Mouse (Mus musculus): ENCODE measurements around the gene Camk2d.

Gene Camk2d

DNA sequence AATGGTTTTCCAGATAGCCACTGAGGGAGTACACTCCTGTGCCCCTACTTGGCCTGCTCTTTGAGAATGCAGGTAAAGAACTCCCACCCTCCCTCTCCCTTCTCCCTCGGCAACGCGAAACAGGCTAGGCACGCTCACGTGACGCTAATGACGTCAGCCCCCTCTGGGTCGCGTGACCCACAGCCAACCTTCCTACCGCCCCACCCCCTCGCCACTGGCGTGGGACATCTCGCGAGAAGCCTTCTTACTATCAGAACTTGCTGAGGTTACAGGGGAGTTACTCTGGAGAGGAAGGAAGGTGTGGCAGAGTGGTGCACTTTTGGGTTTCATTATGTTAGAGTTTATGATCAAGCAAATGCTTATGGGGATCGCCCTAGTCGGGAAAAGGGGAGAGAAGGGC lies at the start of gene Camk2d:
TSS of gene Camk2d (plus strand) at position 217 of the 400 bp plus-strand sequence.
- peak; percentile 100 for DNase-seq (ENCODE audit: low read depth, low spot score)

DNA sequence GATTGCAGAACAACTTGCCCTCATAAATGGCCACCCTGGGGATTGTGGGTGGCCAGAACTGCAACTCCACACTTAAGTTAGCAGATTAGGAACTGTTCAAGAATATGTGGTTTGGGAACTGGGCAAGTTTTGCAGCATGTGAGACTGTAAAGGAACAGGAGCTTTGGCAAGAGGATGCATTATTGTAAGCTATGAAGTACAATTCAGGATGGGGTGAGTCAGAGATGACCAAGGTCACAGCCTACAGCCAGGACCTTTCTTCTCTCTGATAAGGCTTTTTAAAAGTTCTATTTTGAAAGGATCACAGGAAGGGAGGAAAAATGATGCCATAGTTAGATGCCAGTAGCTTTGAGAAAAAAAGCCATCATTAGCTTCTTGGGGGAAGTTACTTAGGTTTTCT lies 48.2 kb upstream of the Camk2d start:
- no peak for DNase-seq (ENCODE audit: low read depth, low spot score)

DNA sequence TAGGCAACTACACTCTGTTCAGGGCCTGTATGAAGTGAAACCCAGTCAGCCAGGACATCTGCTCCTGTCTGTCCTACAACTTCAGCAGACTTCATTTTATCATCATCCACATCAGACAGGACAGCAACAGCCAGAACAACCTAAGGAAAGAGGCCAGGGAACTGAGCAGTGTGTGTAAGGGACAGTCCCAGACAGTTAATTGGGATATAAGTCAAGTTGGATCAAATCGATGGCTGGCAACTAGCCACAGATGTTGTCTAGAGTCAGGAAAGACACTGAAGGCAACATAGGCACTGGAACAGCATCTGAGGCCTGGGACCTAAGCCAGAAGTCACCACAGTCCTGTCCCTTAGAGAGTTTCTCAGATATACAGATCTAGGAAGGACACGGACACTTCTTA lies 32.5 kb upstream of the Camk2d start:
- no peak for DNase-seq (ENCODE audit: low read depth, low spot score)

DNA sequence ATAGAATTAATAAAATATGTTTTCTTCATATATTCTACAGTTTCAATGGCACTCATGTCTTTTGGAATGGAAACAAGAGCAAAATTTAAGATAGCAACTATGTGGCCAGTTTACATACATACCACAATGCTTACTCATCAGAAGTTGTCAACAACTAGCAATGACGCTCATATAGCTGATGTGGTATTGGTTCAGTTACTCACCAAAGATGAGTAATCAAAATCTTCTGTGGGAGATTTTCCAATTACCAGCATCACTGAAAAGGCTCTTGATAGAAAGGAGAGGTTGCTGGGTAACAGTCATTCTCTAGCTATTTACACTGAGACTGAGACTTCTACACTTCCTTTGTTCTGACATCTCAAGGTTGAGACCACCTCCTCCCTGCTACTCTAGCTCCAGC lies 25.5 kb upstream of the Camk2d start:
- DNase-seq (ENCODE audit: low read depth, low spot score), result peak; percentile 6

DNA sequence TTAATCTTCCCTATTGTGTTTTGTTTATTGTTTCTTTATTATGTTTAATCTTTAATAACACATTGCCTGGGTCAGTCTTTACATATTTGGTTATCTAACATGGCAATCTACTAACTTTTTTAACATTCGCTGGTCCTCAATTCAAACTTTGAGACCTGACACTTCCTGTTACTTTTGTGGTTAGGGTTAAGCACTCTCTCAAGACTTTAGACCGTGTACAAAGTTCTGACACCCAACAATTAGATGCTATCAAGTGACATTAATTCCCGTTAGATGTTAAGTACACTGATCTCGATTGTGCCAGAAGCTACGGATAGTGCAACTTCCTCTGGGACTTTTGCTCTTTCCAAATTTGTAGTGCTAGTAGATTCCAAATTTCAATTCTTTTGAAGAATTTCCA lies 23.2 kb upstream of the Camk2d start:
- DNase-seq (ENCODE audit: low read depth, low spot score), result peak; percentile 8

DNA sequence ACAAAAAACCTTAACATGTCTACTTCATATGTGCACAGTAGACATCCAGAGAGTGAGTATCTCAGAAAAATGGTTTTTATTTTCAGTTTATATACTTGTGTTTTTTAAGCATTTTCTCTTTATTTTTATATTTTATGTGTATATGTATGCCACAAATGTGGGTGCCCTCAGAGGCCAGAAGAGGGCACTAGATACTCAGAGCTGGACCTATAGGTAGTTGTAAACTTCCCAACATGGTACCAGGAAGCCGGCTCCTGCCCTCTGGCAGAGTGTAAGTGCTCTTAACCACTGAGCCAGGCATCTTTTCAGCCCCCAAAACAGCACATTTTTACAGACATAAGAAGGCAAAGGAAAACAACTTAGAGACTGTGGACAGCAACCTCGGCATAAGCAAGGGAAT lies 20.2 kb upstream of the Camk2d start:
- peak; percentile 60 for DNase-seq (ENCODE audit: low read depth, low spot score)

DNA sequence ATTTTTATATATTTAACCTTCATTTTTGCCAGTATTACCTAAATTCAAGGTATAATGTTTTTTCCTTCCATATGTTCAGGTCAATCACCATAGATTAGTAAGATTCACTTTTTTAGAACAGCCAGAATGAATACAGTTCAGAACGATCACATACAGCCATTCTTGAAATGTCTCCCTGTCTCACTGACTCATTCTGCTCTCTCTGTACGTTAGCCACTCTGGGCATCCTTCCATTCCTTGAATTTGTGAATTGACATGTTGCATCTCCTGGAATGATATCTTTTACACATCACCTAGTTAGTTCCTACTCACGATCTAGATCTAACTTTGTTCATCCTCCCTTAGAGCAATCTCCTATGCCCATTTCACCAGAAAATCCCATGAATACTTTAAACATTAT lies 10.0 kb upstream of the Camk2d start:
- no peak for DNase-seq (ENCODE audit: low read depth, low spot score)

DNA sequence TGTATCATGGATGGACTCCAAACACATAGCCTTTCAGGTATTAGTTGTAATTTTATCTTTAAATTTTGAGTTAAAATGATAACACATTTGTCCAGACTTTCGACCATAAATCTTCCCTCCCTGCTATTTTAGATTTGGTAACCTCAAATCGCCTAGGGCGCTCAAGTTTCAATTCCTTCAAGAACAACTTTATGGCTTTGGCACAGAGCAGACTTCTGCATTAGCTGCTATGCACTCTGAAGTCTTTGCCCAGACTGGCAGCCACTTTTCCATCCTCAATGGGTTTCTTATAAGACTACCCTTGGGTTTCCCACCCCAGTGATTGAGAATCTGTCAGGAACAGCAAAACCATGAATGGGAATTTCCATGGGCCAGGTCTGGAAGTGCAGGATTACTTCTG lies 8.6 kb upstream of the Camk2d start:
- no peak for DNase-seq (ENCODE audit: low read depth, low spot score)

DNA sequence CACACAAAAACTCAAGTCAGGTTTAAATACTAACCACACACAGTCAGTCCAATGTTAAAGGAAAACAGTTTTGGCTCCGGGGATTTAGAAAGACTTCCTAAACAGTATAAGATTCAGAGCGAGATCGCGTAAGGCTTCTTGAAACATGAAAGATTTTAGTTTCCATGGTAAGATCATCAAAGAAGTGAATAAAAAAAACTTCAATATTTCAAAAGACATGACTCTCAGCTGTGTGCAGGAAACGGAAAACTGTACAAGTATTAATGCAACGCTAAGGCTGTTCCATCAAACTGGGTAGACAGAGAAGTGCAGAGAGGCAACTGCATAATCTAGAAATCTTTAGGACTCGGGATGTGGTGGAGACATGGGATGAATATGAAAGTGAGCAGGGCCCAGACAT lies 6.5 kb upstream of the Camk2d start:
- peak; percentile 54 for DNase-seq (ENCODE audit: low read depth, low spot score)

DNA sequence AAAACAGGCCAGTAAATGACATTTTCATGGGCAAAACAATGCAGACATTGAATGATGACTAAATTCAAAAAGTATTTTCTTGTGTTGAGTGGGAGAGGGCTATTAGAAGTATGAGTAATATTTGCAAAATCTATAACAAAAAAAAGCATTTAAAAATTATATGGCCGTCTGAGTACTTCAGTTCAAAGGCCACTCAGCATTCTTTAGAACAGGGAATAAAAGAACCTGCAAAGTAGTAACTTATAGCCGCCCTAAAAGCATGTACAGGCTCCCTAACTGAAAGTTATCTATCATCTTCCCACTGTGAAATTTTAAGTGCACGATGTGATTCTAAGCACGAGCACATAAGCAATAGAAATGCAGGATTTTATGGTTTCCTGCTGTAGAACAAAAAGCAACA lies 646 bp upstream of the Camk2d start:
- DNase-seq (ENCODE audit: low read depth, low spot score), result no peak

DNA sequence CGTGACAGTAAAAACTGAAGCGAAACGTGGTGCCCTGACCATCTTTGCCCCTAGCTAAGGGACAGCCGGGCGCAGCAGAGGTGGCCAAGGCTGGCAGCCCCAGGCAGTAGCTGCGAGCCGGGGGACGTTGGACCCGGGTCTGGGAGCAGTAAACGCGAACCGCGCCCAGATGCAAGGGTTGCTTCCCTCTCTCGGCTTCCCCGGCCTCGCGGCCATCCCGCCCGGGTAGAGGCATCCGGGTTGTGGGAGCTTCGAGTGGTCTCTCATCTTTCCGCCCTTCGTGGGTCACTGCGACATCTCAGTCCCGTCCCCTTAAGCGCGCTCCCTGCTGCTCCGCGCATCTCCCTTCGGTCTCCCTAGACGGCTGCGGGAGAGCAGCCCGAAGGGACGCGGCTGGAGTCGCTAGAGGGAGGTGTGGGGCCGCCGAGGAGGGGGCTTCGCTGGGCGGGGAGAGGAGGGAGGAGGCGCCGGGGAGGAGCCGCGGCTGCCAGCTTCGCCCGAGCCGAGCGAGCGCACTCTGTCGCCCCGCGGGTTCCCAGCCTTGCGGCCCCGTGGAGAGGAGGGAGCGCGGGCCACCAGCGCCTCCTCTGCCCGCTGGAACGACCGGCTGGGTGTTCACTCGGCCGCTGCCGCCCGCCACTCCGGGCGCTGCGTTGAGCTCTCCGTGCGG lies 524 bp downstream of the Camk2d start:
- peak; percentile 91 for DNase-seq (ENCODE audit: low read depth, low spot score)

DNA sequence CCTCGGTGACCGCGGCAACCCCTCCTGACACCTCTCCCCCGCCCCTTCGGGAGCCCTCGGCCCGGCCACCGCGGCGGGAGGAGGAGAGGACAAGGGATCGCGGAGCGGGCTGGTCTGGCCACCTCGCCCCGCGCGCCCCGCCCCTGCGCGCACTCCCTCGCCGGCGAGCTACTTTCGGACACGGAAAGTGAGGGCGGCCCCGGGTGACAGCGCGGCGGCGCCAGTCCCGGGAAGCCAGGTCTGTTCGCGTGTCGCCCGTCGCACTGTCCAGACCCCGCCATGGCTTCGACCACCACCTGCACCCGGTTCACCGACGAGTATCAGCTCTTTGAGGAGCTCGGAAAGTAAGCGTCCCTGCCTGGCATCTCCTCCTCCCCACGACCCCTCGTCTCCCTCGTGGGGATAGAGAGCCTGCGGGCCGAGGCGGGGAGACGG lies 1.1 kb downstream of the Camk2d start:
- DNase-seq (ENCODE audit: low read depth, low spot score), result no peak

DNA sequence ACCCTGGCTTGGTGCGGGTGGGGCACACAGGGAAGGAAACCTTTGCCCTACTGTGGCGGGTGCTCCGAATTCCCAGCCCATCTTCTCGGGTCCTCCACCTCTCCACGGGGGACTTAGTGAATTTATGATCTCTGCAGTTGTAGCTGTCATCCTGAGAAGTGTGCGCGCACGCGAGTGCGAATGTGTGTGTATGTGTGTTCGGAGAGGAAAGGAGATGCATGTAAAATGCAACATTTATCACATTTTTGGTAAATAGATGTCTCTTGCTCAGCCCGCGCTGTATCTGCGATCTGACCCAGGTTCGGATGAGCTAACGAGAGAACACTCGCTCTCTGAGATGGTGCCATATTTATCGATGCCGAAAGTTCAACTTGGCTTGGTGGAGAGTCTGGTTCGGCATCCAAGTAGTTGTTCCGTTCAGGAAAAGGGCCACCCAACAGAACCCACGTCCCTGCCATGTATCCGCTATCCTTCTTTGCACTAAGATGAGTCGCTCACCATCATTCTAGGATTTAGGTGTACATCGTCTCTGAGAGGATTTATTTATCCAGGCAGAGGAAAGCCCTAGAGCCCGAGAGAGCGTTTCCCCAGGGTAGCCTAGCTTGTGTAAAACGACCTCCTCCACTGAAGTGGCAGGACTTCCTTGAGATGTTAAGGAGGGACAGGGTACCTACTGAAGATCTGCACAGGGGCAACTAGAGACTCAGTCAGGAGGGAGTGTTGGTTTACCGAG lies 1.7 kb downstream of the Camk2d start:
- DNase-seq (ENCODE audit: low read depth, low spot score), result peak; percentile 63

DNA sequence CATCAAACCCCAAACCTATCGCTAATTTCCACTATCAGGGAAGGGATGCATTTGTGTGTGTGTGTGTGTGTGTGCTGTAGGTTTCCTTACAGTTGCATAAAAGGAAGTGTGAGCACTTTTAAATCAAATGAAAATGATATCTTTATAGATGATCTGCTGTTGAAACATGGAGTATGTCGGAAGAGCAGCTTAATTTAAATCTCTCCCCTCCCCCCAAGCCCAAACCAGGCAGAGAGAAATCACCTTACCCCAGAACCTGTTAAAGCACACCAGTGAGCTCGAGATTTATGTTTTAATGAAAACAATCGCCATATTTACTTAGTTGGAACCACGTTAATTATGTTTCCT lies 2.2 kb downstream of the Camk2d start:
- DNase-seq (ENCODE audit: low read depth, low spot score), result peak; percentile 59

DNA sequence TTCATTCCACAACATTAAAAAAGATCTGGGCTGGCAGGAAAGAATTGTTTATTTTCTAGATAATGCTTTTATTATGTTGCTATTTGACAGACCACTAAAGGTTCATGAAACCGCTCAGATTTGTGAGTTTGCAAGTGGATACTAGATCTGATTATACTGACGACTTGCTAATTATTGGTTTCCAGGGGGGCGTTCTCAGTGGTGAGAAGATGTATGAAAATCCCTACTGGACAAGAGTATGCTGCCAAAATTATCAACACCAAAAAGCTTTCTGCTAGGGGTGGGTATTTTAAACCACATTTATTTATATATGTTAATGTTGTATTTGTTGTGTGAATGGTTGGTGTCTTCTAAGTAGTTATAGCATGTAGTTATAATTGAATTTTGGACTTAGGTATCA lies 2.8 kb downstream of the Camk2d start:
- no peak for DNase-seq (ENCODE audit: low read depth, low spot score)

DNA sequence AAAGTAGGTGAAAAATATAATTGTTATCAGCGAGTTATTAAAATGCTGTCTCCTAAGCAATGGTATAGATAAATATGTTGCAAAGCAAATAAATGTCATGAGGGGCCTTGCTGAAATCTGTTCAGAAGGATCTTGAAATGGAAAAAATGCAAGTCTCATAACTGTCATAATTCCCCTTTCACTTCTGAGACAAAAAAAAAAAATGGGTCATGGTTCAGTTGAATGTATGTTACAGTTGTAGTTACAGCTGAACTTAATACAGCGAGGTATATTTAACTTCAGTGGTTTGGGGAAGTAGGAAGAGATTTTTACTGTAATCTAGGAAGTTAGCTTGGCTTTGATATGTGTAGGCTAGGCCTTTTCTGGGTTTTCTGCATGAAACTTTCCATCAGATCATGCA lies 3.2 kb downstream of the Camk2d start:
- no peak for DNase-seq (ENCODE audit: low read depth, low spot score)

DNA sequence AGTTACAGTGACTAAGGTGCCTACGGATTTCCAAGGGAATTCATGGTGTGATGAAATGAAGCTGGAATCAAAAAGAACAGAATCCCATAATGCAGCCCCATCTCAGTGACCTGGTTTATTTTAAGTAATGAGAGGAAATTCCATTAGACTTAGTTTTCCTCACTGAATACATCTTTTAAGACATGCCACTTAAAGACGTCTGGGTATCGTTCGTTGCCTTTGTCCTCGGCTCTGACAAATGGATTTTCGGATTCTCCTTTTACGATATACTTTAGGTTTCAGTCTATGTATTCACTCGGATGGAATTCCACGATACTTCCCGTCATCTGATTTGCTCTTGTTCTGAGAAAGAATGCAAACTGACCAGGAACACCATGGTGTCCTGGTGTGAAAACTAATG lies 3.8 kb downstream of the Camk2d start:
- no peak for DNase-seq (ENCODE audit: low read depth, low spot score)

DNA sequence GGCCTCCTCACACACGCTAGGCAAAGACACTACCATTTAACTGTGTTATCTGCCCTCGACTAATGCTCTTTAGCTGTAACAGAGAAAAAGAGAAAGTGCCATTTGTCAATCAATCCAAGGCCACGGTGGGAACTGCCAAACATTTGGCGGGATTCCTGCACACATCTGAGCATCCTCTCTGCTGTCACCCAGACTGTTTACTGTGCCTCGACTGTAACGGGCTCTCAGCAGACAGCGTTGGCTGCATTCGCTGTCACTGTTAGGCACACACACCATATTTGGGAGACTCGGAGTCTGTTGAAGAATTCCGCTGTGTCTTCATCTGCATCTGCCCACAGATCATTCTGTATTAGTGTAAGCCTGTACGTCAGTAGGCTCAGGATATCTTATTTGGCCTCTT lies 6.7 kb downstream of the Camk2d start:
- no peak for DNase-seq (ENCODE audit: low read depth, low spot score)

DNA sequence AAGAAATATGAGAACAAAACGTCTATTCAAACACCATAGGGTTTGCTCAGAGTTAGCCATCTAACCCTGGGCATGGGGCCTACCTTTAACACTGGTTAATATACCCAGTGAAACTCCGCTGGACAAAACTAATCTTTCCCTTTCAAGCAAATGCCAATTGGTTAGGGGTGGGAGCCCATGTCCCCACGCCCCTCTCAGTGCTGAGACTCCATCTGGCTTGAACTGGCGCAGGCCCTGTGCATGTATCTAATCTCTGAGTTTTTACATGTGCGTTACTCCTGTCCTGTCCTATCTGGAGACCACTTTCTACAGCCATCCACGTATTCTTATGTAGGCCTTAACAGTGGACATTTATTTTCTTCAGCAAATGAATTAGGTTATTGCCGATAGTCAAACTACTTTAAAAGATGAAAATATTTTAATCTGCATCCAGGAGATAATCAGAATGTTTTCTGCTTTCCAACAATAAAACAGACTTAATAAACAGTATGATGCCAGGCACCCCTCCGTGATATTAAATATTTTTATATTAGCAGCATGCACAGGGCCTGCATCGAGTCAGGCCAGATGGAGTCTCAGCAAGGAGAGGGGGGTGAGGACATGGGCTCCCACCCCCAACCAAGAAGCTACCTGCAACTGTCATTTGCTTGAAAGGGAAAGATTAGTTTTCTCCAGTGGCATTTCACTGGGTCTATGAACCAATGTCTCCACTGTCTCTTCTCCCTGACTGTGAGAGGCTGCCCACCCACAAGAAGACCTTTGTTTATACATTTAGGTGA lies 8.7 kb downstream of the Camk2d start:
- no peak for DNase-seq (ENCODE audit: low read depth, low spot score)

DNA sequence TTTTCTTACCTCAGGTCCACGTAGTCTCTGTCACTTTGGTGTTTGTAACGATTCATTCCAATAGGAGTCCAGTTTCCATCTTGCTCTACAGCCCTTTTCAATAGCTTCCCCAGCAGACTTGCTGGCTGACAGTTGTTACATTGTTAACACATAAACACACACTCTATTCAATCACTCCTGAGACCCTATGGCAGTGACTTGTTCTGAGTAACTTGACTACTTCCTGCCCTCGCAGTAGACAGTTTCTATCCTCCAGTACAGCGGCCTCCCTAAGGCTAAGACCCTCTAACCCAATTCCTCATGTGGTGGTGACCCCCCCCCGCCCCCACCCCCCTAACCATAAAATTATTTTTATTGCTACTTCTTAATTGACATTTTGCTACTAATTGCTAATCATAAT lies 13.2 kb downstream of the Camk2d start:
- DNase-seq (ENCODE audit: low read depth, low spot score), result no peak

DNA sequence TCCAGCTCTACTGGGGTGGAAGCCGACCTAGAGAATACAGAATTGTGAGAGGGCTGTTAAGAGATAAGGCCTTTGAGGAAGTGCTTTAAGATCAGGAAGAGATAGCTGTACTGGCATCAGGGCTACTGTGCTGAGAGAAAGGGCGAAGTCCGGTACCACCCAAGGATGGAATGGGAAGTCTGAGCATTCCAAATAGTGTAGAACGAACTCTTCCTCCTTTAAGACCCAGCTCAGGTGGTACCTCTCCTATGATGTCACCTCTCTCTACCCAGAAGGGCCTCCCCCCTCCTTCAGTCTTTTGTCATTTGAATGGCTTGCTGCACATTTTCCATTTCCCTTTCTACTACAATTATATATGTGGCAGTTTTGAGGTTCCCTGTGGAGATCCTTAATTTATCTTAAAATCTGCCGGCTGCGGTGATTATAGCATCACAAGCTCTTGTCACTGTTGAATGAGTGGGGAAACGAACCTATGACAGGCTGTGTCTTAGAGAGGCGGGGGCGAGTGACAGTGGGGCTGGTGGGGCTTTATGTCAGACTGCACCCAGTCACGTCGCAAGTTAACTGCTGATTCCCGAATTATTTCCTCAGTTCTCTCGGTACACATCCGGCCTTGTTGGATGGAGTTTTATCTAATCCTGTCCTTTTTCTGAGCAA lies 13.8 kb downstream of the Camk2d start:
- peak; percentile 65 for DNase-seq (ENCODE audit: low read depth, low spot score)

DNA sequence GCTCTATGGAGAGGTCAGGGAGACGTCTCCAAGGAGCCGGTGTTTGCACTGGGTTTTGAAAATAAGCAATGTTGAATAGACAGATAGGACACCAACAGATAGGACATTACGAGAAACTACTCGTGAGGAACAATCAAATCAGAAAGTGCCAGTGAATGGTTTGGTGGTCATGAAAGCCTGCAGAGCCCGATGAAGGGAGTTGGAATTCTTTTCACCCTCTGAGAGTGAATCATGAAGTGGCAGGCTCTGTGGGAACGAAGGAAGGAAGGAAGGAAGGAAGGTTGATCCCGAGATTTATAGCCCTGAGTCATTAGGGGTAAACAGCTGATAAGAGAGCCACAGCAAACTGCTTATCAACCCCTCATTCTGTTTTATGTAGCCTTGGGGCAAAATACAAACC lies 15.5 kb downstream of the Camk2d start:
- DNase-seq (ENCODE audit: low read depth, low spot score), result no peak

Measured in CD4-positive, CD25-positive, alpha-beta regulatory T cell, adult 2 months (primary cell).